Mouse (Mus musculus) heart, adult 2 months (tissue): ENCODE results near the gene Olfr910. TPM values are rescaled to one million over a fixed set of nuclear protein-coding genes. Genes with fewer than 3 reads are reported as not detected.

Experiments
- DNase-seq, 2 experiments: peaks; one replicate each; pipeline ENCODE4 v3.0.0; 2021
- H3K27ac ChIP-seq: fragments of 200-600 bp; 2 replicates; pipeline ENCODE4 v1.8.1; 2022
- H3K27me3 ChIP-seq: fragments of 200-500 bp; 2 replicates; pipeline ENCODE4 v1.6.1; 2012; ENCODE audit warnings: mild to moderate bottlenecking, low read length, inconsistent platforms, mixed read lengths; ENCODE audit not compliant: control insufficient read depth, insufficient read depth
- H3K36me3 ChIP-seq: fragments of 200-500 bp; 2 replicates; pipeline ENCODE4 v1.6.1; 2012; ENCODE audit warnings: low read length, inconsistent platforms; ENCODE audit not compliant: control insufficient read depth, insufficient read depth
- H3K4me1 ChIP-seq: fragments of 200-500 bp; 2 replicates; pipeline ENCODE4 v1.6.1; 2011; ENCODE audit warnings: low read length; ENCODE audit not compliant: control insufficient read depth, insufficient read depth
- H3K4me3 ChIP-seq: fragments of 200-600 bp; 2 replicates; pipeline ENCODE4 v1.8.1; 2022
- H3K79me2 ChIP-seq: fragments of 200-500 bp; replicated peaks from 2 replicates; pipeline ENCODE4 v1.6.1; 2012; ENCODE audit warnings: mild to moderate bottlenecking, inconsistent platforms, low read length, moderate library complexity, mixed read lengths; ENCODE audit not compliant: control insufficient read depth, insufficient read depth
- H3K9ac ChIP-seq: fragments of 200-500 bp; 2 replicates; pipeline ENCODE4 v1.6.1; 2012; ENCODE audit warnings: low read depth, mild to moderate bottlenecking, control low read depth, inconsistent platforms, low read length, mixed read lengths
- CTCF ChIP-seq: fragments of 200-600 bp; IDR thresholded peaks from 2 replicates; pipeline ENCODE4 v1.8.1; 2022; ENCODE audit warnings: antibody characterized with exemption, mild to moderate bottlenecking, moderate library complexity
- EP300 ChIP-seq: fragments of 200-500 bp; IDR thresholded peaks from 2 replicates; pipeline ENCODE4 v1.6.1; 2011; ENCODE audit warnings: low read depth, low read length, control low read depth; ENCODE audit not compliant: insufficient read depth
- POLR2A ChIP-seq: fragments of 200-500 bp; IDR thresholded peaks from 2 replicates; pipeline ENCODE4 v1.6.1; 2011; ENCODE audit warnings: mild to moderate bottlenecking, low read depth, low read length, control low read depth; ENCODE audit not compliant: insufficient read depth
- WGBS: fragments of 180-500 bp; shearing (Covaris S2); methylation state at CpG from one replicate; pipeline ENCODE4 v1.1.7; 2018; 5-methylcytosine and 5-hydroxymethylcytosine counted together
- intact Hi-C: fragments of 180-260 bp; cut with DNase I; formaldehyde crosslinking; loops from one replicate; pipeline ENCODE4 v1.15.1; 2025
- long read RNA-seq: library from polyadenylated mRNA; stranded (forward); transcript quantifications from one replicate; pipeline ENCODE4 v2.0.0, GENCODE M21; 2021
- polyA plus RNA-seq: library from polyadenylated mRNA; depleted of rRNA; stranded (reverse); fragments of >200 nt; gene quantifications from 2 replicates; pipeline ENCODE4 v1.2.3, GENCODE M21; 2012; rRNA removed
- total RNA-seq, 2 experiments: library from RNA; stranded (reverse); gene quantifications; 2 replicates each; pipeline ENCODE4 v1.2.3; 2021

Olfr910 gene
- not detected for total RNA-seq
- polyA plus RNA-seq = not detected in 2 replicates
- long read RNA-seq = 0 reads

GRCm38 (mm10) chr9:38537549-38537948 is at the start of gene Olfr910:
Olfr910 (plus strand) TSS chr9:38537849.
- DNase-seq = no peak
- no peak within 1 kb of the TSS for H3K9ac ChIP-seq
- no peaks in the 10 kb centered on the region for H3K36me3 ChIP-seq
- no peak for TF ChIP-seq POLR2A
- no peak for TF ChIP-seq EP300
- TF ChIP-seq CTCF = no peak
- H3K4me1 ChIP-seq = no peaks in the 10 kb centered on the region
- no peak within 1 kb of the TSS for H3K4me3 ChIP-seq
- no peaks in the 10 kb centered on the region for H3K79me2 ChIP-seq
- no peaks in the 10 kb centered on the region for H3K27me3 ChIP-seq
- no peak within 1 kb of the TSS for H3K27ac ChIP-seq
- intact Hi-C loops = no loop called here
- 83% methylated on average over 2 of the region's 2 CpGs for WGBS

- Histone ChIP-seq H3K36me3 (no peaks in the 10 kb centered on the region), H3K4me3 (no peak within 1 kb of the TSS), H3K4me1 (no peaks in the 10 kb centered on the region), H3K27me3 (no peaks in the 10 kb centered on the region), H3K9ac (no peak within 1 kb of the TSS), H3K27ac (no peak within 1 kb of the TSS), H3K79me2 (no peaks in the 10 kb centered on the region)
- TF ChIP-seq EP300 (no peak), CTCF (no peak), POLR2A (no peak)
- DNase-seq = no peak
- 68% methylated on average over 2 of the region's 2 CpGs for WGBS
- intact Hi-C loops = no loop called here
Observed at GRCm38 (mm10) chr9:38495501-38495900, 42.1 kb upstream of the Olfr910 start, which contains the start of gene Olfr907. Olfr907 (plus strand) TSS chr9:38495801.

- Histone ChIP-seq H3K27ac (no peak overlapping the region), H3K79me2 (no peaks in the 10 kb centered on the region), H3K4me3 (no peak overlapping the region), H3K36me3 (no peaks in the 10 kb centered on the region), H3K9ac (no peak overlapping the region), H3K27me3 (no peaks in the 10 kb centered on the region), H3K4me1 (no peaks in the 10 kb centered on the region)
- 42% methylated on average over 2 of the region's 2 CpGs for WGBS
- no peak for DNase-seq
- intact Hi-C loops = no loop called here
- TF ChIP-seq EP300 (no peak), CTCF (no peak), POLR2A (no peak)
Observed at GRCm38 (mm10) chr9:38512353-38512752, 25.3 kb upstream of the Olfr910 start.

- H3K79me2 ChIP-seq = no peaks in the 10 kb centered on the region
- intact Hi-C loops = no loop called here
- H3K36me3 ChIP-seq = no peaks in the 10 kb centered on the region
- WGBS = 54% methylated on average over 1 of the region's 1 CpGs
- H3K27ac ChIP-seq = no peak within 1 kb of the TSS
- no peak within 1 kb of the TSS for H3K4me3 ChIP-seq
- no peaks in the 10 kb centered on the region for H3K4me1 ChIP-seq
- TF ChIP-seq POLR2A (no peak), CTCF (no peak), EP300 (no peak)
- no peak for DNase-seq
- no peaks in the 10 kb centered on the region for H3K27me3 ChIP-seq
- H3K9ac ChIP-seq = no peak within 1 kb of the TSS
Observed at GRCm38 (mm10) chr9:38521280-38521679, 16.4 kb upstream of the Olfr910 start, which contains the start of gene Olfr911-ps1. Olfr911-ps1 (plus strand) TSS chr9:38521580.

GRCm38 (mm10) chr9:38579878-38580277 is 42.2 kb downstream of the Olfr910 start, which contains the start of gene Olfr912:
Olfr912 (plus strand) TSS chr9:38580178.
- no peaks in the 10 kb centered on the region for H3K27me3 ChIP-seq
- no peaks in the 10 kb centered on the region for H3K79me2 ChIP-seq
- H3K27ac ChIP-seq = no peak within 1 kb of the TSS
- intact Hi-C loops = no loop called here
- WGBS = 53% methylated on average over 1 of the region's 1 CpGs
- no peaks in the 10 kb centered on the region for H3K36me3 ChIP-seq
- no peak within 1 kb of the TSS for H3K4me3 ChIP-seq
- no peak within 1 kb of the TSS for H3K9ac ChIP-seq
- TF ChIP-seq CTCF (no peak), POLR2A (no peak), EP300 (no peak)
- DNase-seq = no peak
- no peaks in the 10 kb centered on the region for H3K4me1 ChIP-seq

Other genes with a start within 250 kb of the Olfr910 start
- not detected for gene Olfr896-ps1, start 246.7 kb upstream of the Olfr910 start, total RNA-seq
- not detected in 2 replicates for gene Olfr896-ps1, start 246.7 kb upstream of the Olfr910 start, polyA plus RNA-seq
- gene Olfr25, start 208.8 kb upstream of the Olfr910 start, total RNA-seq = not detected
- gene Olfr25, start 208.8 kb upstream of the Olfr910 start, polyA plus RNA-seq = not detected in 2 replicates
- not detected for gene Olfr898, start 189.4 kb upstream of the Olfr910 start, total RNA-seq
- not detected in 2 replicates for gene Olfr898, start 189.4 kb upstream of the Olfr910 start, polyA plus RNA-seq
- not detected for gene Olfr250, start 171.0 kb upstream of the Olfr910 start, total RNA-seq
- gene Olfr250, start 171.0 kb upstream of the Olfr910 start, polyA plus RNA-seq = not detected in 2 replicates
- gene Olfr251, start 160.8 kb upstream of the Olfr910 start, total RNA-seq = not detected
- gene Olfr251, start 160.8 kb upstream of the Olfr910 start, polyA plus RNA-seq = not detected in 2 replicates
- gene Olfr147, start 136.2 kb upstream of the Olfr910 start, total RNA-seq = not detected
- not detected in 2 replicates for gene Olfr147, start 136.2 kb upstream of the Olfr910 start, polyA plus RNA-seq
- gene Olfr901, start 108.4 kb upstream of the Olfr910 start, total RNA-seq = not detected
- not detected in 2 replicates for gene Olfr901, start 108.4 kb upstream of the Olfr910 start, polyA plus RNA-seq
- gene Olfr902, start 90.2 kb upstream of the Olfr910 start, total RNA-seq = not detected
- not detected in 2 replicates for gene Olfr902, start 90.2 kb upstream of the Olfr910 start, polyA plus RNA-seq
- gene Olfr904, start 74.7 kb upstream of the Olfr910 start, total RNA-seq = not detected
- not detected in 2 replicates for gene Olfr904, start 74.7 kb upstream of the Olfr910 start, polyA plus RNA-seq
- gene Olfr905, start 66.7 kb upstream of the Olfr910 start, total RNA-seq = not detected
- not detected in 2 replicates for gene Olfr905, start 66.7 kb upstream of the Olfr910 start, polyA plus RNA-seq
- gene Olfr906, start 50.8 kb upstream of the Olfr910 start, total RNA-seq = not detected
- gene Olfr906, start 50.8 kb upstream of the Olfr910 start, polyA plus RNA-seq = not detected in 2 replicates
- gene Olfr907, start 42.0 kb upstream of the Olfr910 start, total RNA-seq = not detected
- gene Olfr907, start 42.0 kb upstream of the Olfr910 start, polyA plus RNA-seq = not detected in 2 replicates
- not detected for gene Olfr911-ps1, start 16.3 kb upstream of the Olfr910 start, total RNA-seq
- not detected in 2 replicates for gene Olfr911-ps1, start 16.3 kb upstream of the Olfr910 start, polyA plus RNA-seq
- not detected for gene Olfr912, start 42.3 kb downstream of the Olfr910 start, total RNA-seq
- gene Olfr912, start 42.3 kb downstream of the Olfr910 start, polyA plus RNA-seq = not detected in 2 replicates
- gene Olfr913, start 54.9 kb downstream of the Olfr910 start, total RNA-seq = not detected
- not detected in 2 replicates for gene Olfr913, start 54.9 kb downstream of the Olfr910 start, polyA plus RNA-seq
- not detected for gene Olfr914, start 67.3 kb downstream of the Olfr910 start, total RNA-seq
- gene Olfr914, start 67.3 kb downstream of the Olfr910 start, polyA plus RNA-seq = not detected in 2 replicates
- gene Olfr916, start 122.0 kb downstream of the Olfr910 start, total RNA-seq = not detected
- gene Olfr916, start 122.0 kb downstream of the Olfr910 start, polyA plus RNA-seq = not detected in 2 replicates
- gene Olfr917, start 128.0 kb downstream of the Olfr910 start, total RNA-seq = not detected
- not detected in 2 replicates for gene Olfr917, start 128.0 kb downstream of the Olfr910 start, polyA plus RNA-seq
- not detected for gene Olfr918, start 136.8 kb downstream of the Olfr910 start, total RNA-seq
- gene Olfr918, start 136.8 kb downstream of the Olfr910 start, polyA plus RNA-seq = not detected in 2 replicates
- gene Olfr919, start 165.8 kb downstream of the Olfr910 start, total RNA-seq = not detected
- not detected in 2 replicates for gene Olfr919, start 165.8 kb downstream of the Olfr910 start, polyA plus RNA-seq
- 10 to 100 TPM; 24.8 to 31.6 TPM for gene Vwa5a, start 180.4 kb downstream of the Olfr910 start, total RNA-seq
- 13.3 and 27.1 TPM in 2 replicates for gene Vwa5a, start 180.4 kb downstream of the Olfr910 start, polyA plus RNA-seq
- gene Olfr920, start 214.4 kb downstream of the Olfr910 start, total RNA-seq = under 1 TPM in 1 of 2 experiments, not detected in 1; 0.05 TPM
- gene Olfr920, start 214.4 kb downstream of the Olfr910 start, polyA plus RNA-seq = 0.06 and 0.12 TPM in 2 replicates
- gene Olfr921, start 235.2 kb downstream of the Olfr910 start, total RNA-seq = not detected
- gene Olfr921, start 235.2 kb downstream of the Olfr910 start, polyA plus RNA-seq = not detected in 2 replicates